Mouse (Mus musculus): Measurements from ENCODE around the gene Qars. TPM values are rescaled to one million over a fixed set of nuclear protein-coding genes. Genes with fewer than 3 reads are reported as not detected.
A peak's percentile ranks its signal among the peaks of the same experiment; 100 is the strongest.

The Qars gene
- polyA plus RNA-seq, 1 experiment, result 263 TPM

GRCm38 (mm10) chr9:108469845-108470244 is 37.7 kb upstream of the Qars start:
- H3K27ac ChIP-seq (ENCODE audit: insufficient read depth, low read length), result no peak overlapping the region
- H3K4me3 ChIP-seq (ENCODE audit: insufficient read depth, low read length), result no peak overlapping the region
- TF ChIP-seq CTCF (IDR thresholded peaks at IDR 0.05; ENCODE audit: borderline replicate concordance, insufficient read depth, low read length) (no peak), POLR2A (IDR thresholded peaks at IDR 0.05; ENCODE audit: low read depth, low read length) (no peak)
- no peaks in the 10 kb centered on the region for H3K4me1 ChIP-seq (ENCODE audit: control insufficient read depth, insufficient read depth, low read length)

- H3K4me1 ChIP-seq (ENCODE audit: control insufficient read depth, insufficient read depth, low read length), result 0 out of 2 replicates have a peak, but pooled peaks cover 6% of the 10 kb centered on the region
- no peak overlapping the region for H3K27ac ChIP-seq (ENCODE audit: insufficient read depth, low read length)
- TF ChIP-seq CTCF (IDR thresholded peaks at IDR 0.05; ENCODE audit: borderline replicate concordance, insufficient read depth, low read length), result no peak
- TF ChIP-seq POLR2A (IDR thresholded peaks at IDR 0.05; ENCODE audit: low read depth, low read length), result no peak
- no peak overlapping the region for H3K4me3 ChIP-seq (ENCODE audit: insufficient read depth, low read length)
These were observed 33.0 kb upstream of the Qars start for GRCm38 (mm10) chr9:108474528-108474927.

GRCm38 (mm10) chr9:108478638-108479156 is 28.8 kb upstream of the Qars start:
- Histone ChIP-seq H3K4me3 (ENCODE audit: insufficient read depth, low read length) (peak overlapping the region; percentile 38), H3K27ac (ENCODE audit: insufficient read depth, low read length) (peak overlapping the region; percentile 92), H3K4me1 (ENCODE audit: control insufficient read depth, insufficient read depth, low read length) (0 out of 2 replicates have a peak, but pooled peaks cover 6% of the 10 kb centered on the region)
- TF ChIP-seq POLR2A (IDR thresholded peaks at IDR 0.05; ENCODE audit: low read depth, low read length) (peak; percentile 74), CTCF (IDR thresholded peaks at IDR 0.05; ENCODE audit: borderline replicate concordance, insufficient read depth, low read length) (no peak)

GRCm38 (mm10) chr9:108479241-108479640 is 28.3 kb upstream of the Qars start:
- TF ChIP-seq CTCF (IDR thresholded peaks at IDR 0.05; ENCODE audit: borderline replicate concordance, insufficient read depth, low read length) (no peak), POLR2A (IDR thresholded peaks at IDR 0.05; ENCODE audit: low read depth, low read length) (no peak)
- no peak overlapping the region for H3K4me3 ChIP-seq (ENCODE audit: insufficient read depth, low read length)
- no peak overlapping the region; the same call in 1 of the 2 replicates for H3K27ac ChIP-seq (ENCODE audit: insufficient read depth, low read length)
- 0 out of 2 replicates have a peak, but pooled peaks cover 6% of the 10 kb centered on the region for H3K4me1 ChIP-seq (ENCODE audit: control insufficient read depth, insufficient read depth, low read length)

- TF ChIP-seq POLR2A (IDR thresholded peaks at IDR 0.05; ENCODE audit: low read depth, low read length) (peak; percentile 98), CTCF (IDR thresholded peaks at IDR 0.05; ENCODE audit: borderline replicate concordance, insufficient read depth, low read length) (no peak)
- Histone ChIP-seq H3K4me1 (ENCODE audit: control insufficient read depth, insufficient read depth, low read length) (0 out of 2 replicates have a peak, but pooled peaks cover 6% of the 10 kb centered on the region), H3K27ac (ENCODE audit: insufficient read depth, low read length) (peak within 1 kb of the TSS; percentile 92), H3K4me3 (ENCODE audit: insufficient read depth, low read length) (peak within 1 kb of the TSS; percentile 76)
These were observed 27.7 kb upstream of the Qars start, which contains the start of gene Lamb2 for GRCm38 (mm10) chr9:108479721-108480351. Lamb2 (plus strand) TSS chr9:108479736.

- no peak for TF ChIP-seq CTCF (IDR thresholded peaks at IDR 0.05; ENCODE audit: borderline replicate concordance, insufficient read depth, low read length)
- TF ChIP-seq POLR2A (IDR thresholded peaks at IDR 0.05; ENCODE audit: low read depth, low read length), result no peak; the same call in 1 of the 2 replicates
- Histone ChIP-seq H3K4me3 (ENCODE audit: insufficient read depth, low read length) (peak overlapping the region; percentile 76), H3K4me1 (ENCODE audit: control insufficient read depth, insufficient read depth, low read length) (0 out of 2 replicates have a peak, but pooled peaks cover 6% of the 10 kb centered on the region), H3K27ac (ENCODE audit: insufficient read depth, low read length) (no peak overlapping the region)
These were observed 26.5 kb upstream of the Qars start for GRCm38 (mm10) chr9:108480813-108481519.

- H3K4me1 ChIP-seq (ENCODE audit: control insufficient read depth, insufficient read depth, low read length), result 0 out of 2 replicates have a peak, but pooled peaks cover 6% of the 10 kb centered on the region
- TF ChIP-seq POLR2A (IDR thresholded peaks at IDR 0.05; ENCODE audit: low read depth, low read length), result no peak
- TF ChIP-seq CTCF (IDR thresholded peaks at IDR 0.05; ENCODE audit: borderline replicate concordance, insufficient read depth, low read length), result no peak
- no peak overlapping the region for H3K4me3 ChIP-seq (ENCODE audit: insufficient read depth, low read length)
- no peak overlapping the region for H3K27ac ChIP-seq (ENCODE audit: insufficient read depth, low read length)
These were observed 25.8 kb upstream of the Qars start for GRCm38 (mm10) chr9:108481520-108482210.

- TF ChIP-seq POLR2A (IDR thresholded peaks at IDR 0.05; ENCODE audit: low read depth, low read length), result no peak
- no peak for TF ChIP-seq CTCF (IDR thresholded peaks at IDR 0.05; ENCODE audit: borderline replicate concordance, insufficient read depth, low read length)
- H3K4me1 ChIP-seq (ENCODE audit: control insufficient read depth, insufficient read depth, low read length), result 0 out of 2 replicates have a peak, but pooled peaks cover 2% of the 10 kb centered on the region
- no peak overlapping the region for H3K27ac ChIP-seq (ENCODE audit: insufficient read depth, low read length)
- no peak overlapping the region for H3K4me3 ChIP-seq (ENCODE audit: insufficient read depth, low read length)
These were observed 24.3 kb upstream of the Qars start for GRCm38 (mm10) chr9:108483051-108483790.

- TF ChIP-seq CTCF (IDR thresholded peaks at IDR 0.05; ENCODE audit: borderline replicate concordance, insufficient read depth, low read length) (no peak), POLR2A (IDR thresholded peaks at IDR 0.05; ENCODE audit: low read depth, low read length) (no peak)
- Histone ChIP-seq H3K4me3 (ENCODE audit: insufficient read depth, low read length) (no peak overlapping the region), H3K4me1 (ENCODE audit: control insufficient read depth, insufficient read depth, low read length) (0 out of 2 replicates have a peak, but pooled peaks cover 2% of the 10 kb centered on the region), H3K27ac (ENCODE audit: insufficient read depth, low read length) (no peak overlapping the region)
These were observed 23.5 kb upstream of the Qars start for GRCm38 (mm10) chr9:108484021-108484420.

All from embryonic fibroblast, embryonic 13.5 days (primary cell).